Mouse (Mus musculus): ENCODE results near the gene Kcnd3.

- TF ChIP-seq GATA1 (IDR thresholded peaks at IDR 0.05; ENCODE audit: low read length) (no peak), TAL1 (IDR thresholded peaks at IDR 0.05; ENCODE audit: low read length) (no peak)
Measured at GRCm38 (mm10) chr3:105581119-105581518, 129.0 kb downstream of the Kcnd3 start.

Measured in erythroblast, embryonic 14.5 days (primary cell).